Mouse (Mus musculus) heart, postnatal 0 days (tissue): ENCODE measurements around the gene Zfpm1. TPM values are rescaled to one million over a fixed set of nuclear protein-coding genes. Genes with fewer than 3 reads are reported as not detected.

Experiments
- ATAC-seq: fragments of 200-750 bp; cut with Nextera tagmentation; 2 replicates; pipeline ENCODE4 v1.8.0; 2017; ENCODE audit warnings: low read depth, moderate number of reproducible peaks, moderate library complexity; ENCODE audit not compliant: insufficient read depth
- DNase-seq: peaks from one replicate; pipeline ENCODE4 v3.0.0-alpha.2; 2016; ENCODE audit warnings: low spot score
- H3K27ac ChIP-seq: fragments of 300-500 bp; sonication (generic); 2 replicates; pipeline ENCODE4 v1.5.1; 2014; ENCODE audit warnings: low read depth, mild to moderate bottlenecking
- H3K27me3 ChIP-seq: fragments of 300-500 bp; sonication (generic); 2 replicates; pipeline ENCODE4 v1.6.1; 2014; ENCODE audit warnings: low read length, mixed read lengths; ENCODE audit not compliant: control insufficient read depth, insufficient read depth
- H3K36me3 ChIP-seq: fragments of 300-500 bp; sonication (generic); replicated peaks from 2 replicates; pipeline ENCODE4 v1.6.1; 2014; ENCODE audit warnings: low read length, mixed read lengths; ENCODE audit not compliant: control insufficient read depth, insufficient read depth
- H3K4me1 ChIP-seq: fragments of 300-500 bp; sonication (generic); 2 replicates; pipeline ENCODE4 v1.6.1; 2014; ENCODE audit warnings: antibody characterized with exemption; ENCODE audit not compliant: control insufficient read depth, insufficient read depth
- H3K4me2 ChIP-seq: fragments of 300-500 bp; sonication (generic); 2 replicates; pipeline ENCODE4 v1.6.1; 2014; ENCODE audit warnings: low read depth, mild to moderate bottlenecking, low read length, moderate library complexity
- H3K4me3 ChIP-seq: fragments of 300-500 bp; sonication (generic); 2 replicates; pipeline ENCODE4 v1.5.1; 2014; ENCODE audit warnings: low read depth, low read length
- H3K9ac ChIP-seq: fragments of 300-500 bp; sonication (generic); replicated peaks from 2 replicates; pipeline ENCODE4 v1.6.1; 2014; ENCODE audit warnings: low read depth, low read length, mixed read lengths
- H3K9me3 ChIP-seq: fragments of 300-500 bp; sonication (generic); replicated peaks from 2 replicates; pipeline ENCODE4 v1.6.1; 2016; ENCODE audit warnings: low read length; ENCODE audit not compliant: control insufficient read depth
- CTCF ChIP-seq: IDR thresholded peaks from 2 replicates; pipeline ENCODE4 v1.5.1; 2016; ENCODE audit warnings: antibody characterized with exemption, control low read depth, low read depth
- EP300 ChIP-seq: IDR thresholded peaks from 2 replicates; pipeline ENCODE4 v1.6.1; 2016; ENCODE audit warnings: antibody characterized with exemption, low read depth
- WGBS: fragments of 180-500 bp; shearing (Covaris S2); extraction: QIAGEN DNeasy Blood & Tissue Kit; methylation state at CpG from one replicate; pipeline ENCODE4 v1.1.7; 2014; 5-methylcytosine and 5-hydroxymethylcytosine counted together
- polyA plus RNA-seq: library from polyadenylated mRNA; unstranded; fragments of >200 nt; fragmentation: Nextera tagmentation; extraction: Ambion mirVana; gene quantifications from 2 replicates; pipeline ENCODE4 v1.2.1, GENCODE M21; 2015
- total RNA-seq: library from RNA; depleted of rRNA; stranded (reverse); fragments of >200 nt; gene quantifications from 2 replicates; pipeline ENCODE4 v1.2.3, GENCODE M21; 2014; ENCODE audit warnings: low replicate concordance

Zfpm1 gene
- total and polyA plus RNA-seq, 2 experiments from 2014 or later: 2.3 to 28.4 TPM

- Histone ChIP-seq H3K9ac (no peak overlapping the region), H3K27ac (no peak overlapping the region), H3K4me1 (no peaks in the 10 kb centered on the region), H3K4me3 (no peak overlapping the region), H3K27me3 (no peaks in the 10 kb centered on the region), H3K4me2 (no peak overlapping the region), H3K36me3 (no peaks in the 10 kb centered on the region), H3K9me3 (no peaks in the 10 kb centered on the region)
- ATAC-seq (peak; percentile 79), DNase-seq (peak; percentile 80)
- TF ChIP-seq CTCF (peak; percentile 85), EP300 (no peak)
- 11% methylated on average over 9 of the region's 9 CpGs for WGBS
Measured at GRCm38 (mm10) chr8:122369665-122370064, 87.7 kb downstream of the Zfpm1 start.

GRCm38 (mm10) chr8:122371706-122372105, 89.8 kb downstream of the Zfpm1 start:
- 59% methylated on average over 6 of the region's 6 CpGs for WGBS

GRCm38 (mm10) chr8:122375320-122375719, 93.4 kb downstream of the Zfpm1 start:
- Histone ChIP-seq H3K36me3 (peaks cover 4% of the 10 kb centered on the region; the same call in 1 of the 2 replicates), H3K27me3 (no peaks in the 10 kb centered on the region), H3K27ac (no peak overlapping the region), H3K9ac (no peak overlapping the region), H3K4me2 (no peak overlapping the region), H3K9me3 (no peaks in the 10 kb centered on the region), H3K4me1 (peaks cover 14% of the 10 kb centered on the region), H3K4me3 (no peak overlapping the region)
- ATAC-seq (no peak), DNase-seq (no peak)
- 90% methylated on average over 7 of the region's 7 CpGs for WGBS
- TF ChIP-seq EP300 (no peak), CTCF (no peak)

More at GRCm38 (mm10) chr8:122371706-122372105, 89.8 kb downstream of the Zfpm1 start:
- Histone ChIP-seq H3K4me1 (peaks cover 7% of the 10 kb centered on the region; the same call in 1 of the 2 replicates), H3K27ac (no peak overlapping the region), H3K4me2 (no peak overlapping the region), H3K9me3 (no peaks in the 10 kb centered on the region), H3K36me3 (no peaks in the 10 kb centered on the region), H3K9ac (no peak overlapping the region), H3K27me3 (no peaks in the 10 kb centered on the region), H3K4me3 (no peak overlapping the region)
- DNase-seq (no peak), ATAC-seq (no peak)
- TF ChIP-seq CTCF (no peak), EP300 (no peak)

DNA sequence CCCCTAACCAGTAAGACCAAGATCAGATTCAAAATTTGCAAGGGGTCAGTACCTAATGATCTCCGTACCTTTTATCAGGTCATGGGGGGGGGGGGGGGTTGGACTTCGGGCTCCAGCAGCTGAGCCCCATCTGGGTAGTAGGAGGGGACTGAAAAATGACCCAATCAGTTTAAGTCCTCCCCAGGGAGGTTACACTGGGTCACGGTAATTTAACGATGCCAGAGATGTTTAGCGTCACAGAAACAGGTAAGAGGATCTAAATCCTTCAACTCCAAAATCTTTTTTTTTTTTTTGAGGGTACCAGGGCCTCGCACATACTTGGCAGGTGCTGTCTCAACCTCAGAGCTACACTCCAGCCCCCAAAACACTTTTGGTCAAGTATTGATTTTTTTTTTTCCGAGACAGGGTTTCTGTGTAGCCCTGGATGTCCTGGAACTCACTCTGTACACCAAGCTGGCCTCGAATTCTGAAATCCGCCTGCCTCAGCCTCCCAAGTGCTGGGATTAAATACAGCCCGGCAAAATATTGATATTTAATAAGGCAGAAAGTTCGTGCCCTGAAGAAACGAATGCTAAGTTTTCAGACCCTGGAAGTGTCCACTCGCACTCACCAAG, 93.9 kb downstream of the Zfpm1 start:
- Histone ChIP-seq H3K9me3 (no peaks in the 10 kb centered on the region), H3K9ac (no peak overlapping the region), H3K4me1 (peaks cover 14% of the 10 kb centered on the region), H3K4me3 (peak overlapping the region; percentile 79), H3K36me3 (peaks cover 4% of the 10 kb centered on the region; the same call in 1 of the 2 replicates), H3K27me3 (no peaks in the 10 kb centered on the region), H3K27ac (peak overlapping the region; percentile 46; the same call in 1 of the 2 replicates), H3K4me2 (peak overlapping the region; percentile 56)
- 22% methylated on average over 13 of the region's 13 CpGs for WGBS
- ATAC-seq (0 out of 2 replicates have a peak, but pooled peaks have one; percentile 2), DNase-seq (no peak)
- TF ChIP-seq CTCF: no peak
- TF ChIP-seq EP300: no peak

- no peaks in the 10 kb centered on the region for H3K27me3 ChIP-seq
- under 1% methylated on average over 87 of the region's 107 CpGs for whole genome bisulfite sequencing
- H3K4me1 ChIP-seq: peaks cover 14% of the 10 kb centered on the region
- H3K4me3 ChIP-seq: peak within 1 kb of the TSS; percentile 79
- DNase-seq (peak; percentile 99), ATAC-seq (peak; percentile 98)
- peak; percentile 58 for TF ChIP-seq CTCF
- TF ChIP-seq EP300: no peak
- peak within 1 kb of the TSS; percentile 91 for H3K27ac ChIP-seq
- peak within 1 kb of the TSS; percentile 79 for H3K4me2 ChIP-seq
- no peaks in the 10 kb centered on the region for H3K9me3 ChIP-seq
- H3K9ac ChIP-seq: peak within 1 kb of the TSS; percentile 90
- peaks cover 4% of the 10 kb centered on the region; the same call in 1 of the 2 replicates for H3K36me3 ChIP-seq
Measured at GRCm38 (mm10) chr8:122376365-122377231, 94.7 kb downstream of the Zfpm1 start, which contains the start of gene Zc3h18. Gene Zc3h18 (plus strand): TSS chr8:122376609.
